Mouse (Mus musculus) right cerebral cortex, postnatal 14 days (tissue): ENCODE data around the gene Olfr128.
"Not testable (repeated sequence)": the region's sequence is repeated elsewhere in the genome, so short reads cannot be mapped to it uniquely, and the experiment has no call there.

Source experiments
- DNase-seq: peaks from one replicate; pipeline ENCODE4 v3.0.0; 2022

The Olfr128 gene

DNA sequence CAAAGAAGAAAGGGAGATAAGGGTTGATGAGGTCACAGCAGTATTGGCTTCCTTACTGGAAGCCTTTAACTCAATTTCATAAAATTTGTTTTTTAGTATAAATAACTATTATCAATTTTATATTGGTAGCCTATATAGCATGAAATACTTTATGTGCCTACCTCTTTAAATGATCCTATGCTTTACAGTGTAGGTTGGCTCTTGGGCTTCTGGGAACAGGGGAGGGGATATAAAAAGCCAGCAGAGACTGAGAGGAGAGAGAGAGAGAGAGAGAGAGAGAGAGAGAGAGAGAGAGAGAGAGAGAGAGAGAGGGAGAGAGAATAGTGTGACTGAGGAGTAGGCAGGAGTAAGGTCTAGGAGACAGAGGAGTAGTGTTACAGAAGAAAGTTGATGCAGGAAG, at the start of gene Olfr128:
Gene Olfr128 (plus strand): TSS at position 301 of the 400 bp plus-strand sequence.
- DNase-seq, result no peak

DNA sequence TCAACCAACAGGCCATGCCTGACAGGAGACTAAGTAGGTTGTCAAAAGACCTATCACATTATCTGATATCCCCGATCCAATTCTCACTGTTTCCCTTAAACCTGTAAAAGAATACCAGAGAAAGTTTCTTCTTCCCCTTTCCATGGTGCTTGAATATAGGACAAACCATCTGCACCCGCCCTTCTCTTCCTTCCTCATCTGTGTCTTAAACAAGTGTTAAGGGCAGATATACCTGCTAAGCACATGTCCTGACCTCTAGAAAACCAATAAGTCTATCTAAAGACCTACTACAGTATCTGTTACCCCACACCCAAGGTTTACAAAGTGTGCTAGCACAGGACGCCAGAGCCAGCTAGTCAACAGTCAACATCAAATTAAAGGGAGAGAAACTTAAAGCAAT, 46.5 kb upstream of the Olfr128 start:
- DNase-seq, result no peak

DNA sequence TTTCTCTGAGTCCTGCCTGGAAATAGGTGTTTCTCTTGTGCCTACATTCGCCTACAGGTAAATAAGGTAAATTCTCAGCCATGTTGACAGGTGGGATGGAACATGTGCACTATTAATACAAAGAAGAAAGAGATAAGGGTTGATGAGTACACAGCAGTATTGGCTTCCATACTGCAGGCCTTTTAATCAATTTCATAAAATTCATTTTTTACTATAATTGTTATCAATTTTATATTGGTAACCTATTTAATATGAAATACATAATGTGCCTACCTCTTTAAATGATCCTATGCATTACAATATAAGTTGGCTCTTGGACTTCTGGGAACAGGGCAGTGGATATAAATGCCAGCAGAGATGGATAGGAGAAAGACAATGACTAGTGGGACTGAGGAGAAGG, 20.2 kb upstream of the Olfr128 start, which contains the start of gene Olfr127:
Gene Olfr127 (plus strand): TSS at position 301 of the 400 bp plus-strand sequence.
- DNase-seq, result no peak

DNA sequence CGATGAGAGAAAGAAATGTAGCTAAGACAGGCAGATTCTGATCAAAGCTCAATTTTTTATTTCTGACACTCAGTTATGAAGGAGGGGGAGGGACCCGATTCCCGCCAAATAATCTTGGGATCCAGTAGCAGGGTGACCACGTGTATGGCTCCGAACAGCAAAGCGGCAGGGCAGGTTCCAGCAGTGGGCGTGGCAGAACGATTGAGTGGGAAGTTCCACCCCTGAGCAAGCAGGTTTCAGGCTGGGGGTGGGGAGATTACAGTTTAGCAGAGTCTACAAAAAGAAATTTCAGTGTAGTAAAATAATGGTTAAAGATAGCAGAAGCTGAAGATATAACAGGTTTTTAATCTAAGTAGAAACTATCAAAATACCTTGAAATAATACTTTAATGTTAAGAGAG, 13.5 kb upstream of the Olfr128 start:
- not testable (repeated sequence) for DNase-seq

DNA sequence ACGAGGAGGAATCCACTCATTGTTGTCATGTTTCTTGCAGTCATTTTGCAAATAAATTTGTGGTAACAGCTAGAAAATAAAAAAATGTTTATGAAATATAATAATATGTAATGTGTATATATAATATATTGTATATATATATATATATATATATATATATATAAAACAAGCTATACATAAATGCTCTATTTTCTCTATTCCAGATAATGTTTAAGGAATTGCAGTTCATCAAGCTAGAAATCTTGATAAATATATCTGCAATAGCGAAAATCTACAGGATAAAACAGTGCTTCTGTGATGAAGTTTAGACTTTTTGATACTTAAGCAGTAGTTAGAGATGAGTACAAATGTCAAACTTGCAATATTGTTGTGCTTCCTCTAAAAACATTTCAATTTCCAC, 32.6 kb downstream of the Olfr128 start, which contains the start of gene Olfr761:
Gene Olfr761 (minus strand): TSS at position 101 of the 400 bp plus-strand sequence.
- DNase-seq, result no peak

DNA sequence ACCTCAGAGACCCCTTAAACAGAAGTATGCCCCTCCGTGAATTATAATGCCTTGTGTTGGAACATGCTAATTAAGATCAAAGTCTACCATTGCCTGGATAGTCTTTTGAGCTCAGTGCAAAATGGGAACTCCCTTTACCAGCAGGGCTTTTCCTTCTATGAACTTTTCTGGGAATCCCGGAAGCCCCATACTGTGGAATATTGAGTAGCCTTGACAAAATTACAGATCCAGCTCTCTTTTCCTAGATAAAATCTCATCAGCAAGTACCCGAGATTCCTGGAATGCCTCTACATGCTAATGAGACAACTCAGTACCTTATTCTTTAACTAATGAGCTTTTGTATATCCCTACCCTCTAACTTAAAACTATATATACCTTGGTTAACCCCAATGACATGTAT, 53.2 kb downstream of the Olfr128 start:
- no peak for DNase-seq
